Mouse (Mus musculus) gastrocnemius, postnatal 10 days (tissue): Measurements from ENCODE around the gene Nelfa. TPM values are rescaled to one million over a fixed set of nuclear protein-coding genes. Genes with fewer than 3 reads are reported as not detected.
A peak's percentile ranks its signal among the peaks of the same experiment; 100 is the strongest.
"Not testable (repeated sequence)": the region's sequence is repeated elsewhere in the genome, so short reads cannot be mapped to it uniquely, and the experiment has no call there.

Experiments
- DNase-seq: peaks from one replicate; pipeline ENCODE4 v3.0.0; 2021; ENCODE audit warnings: mixed read lengths
- long read RNA-seq, 2 experiments: library from polyadenylated mRNA; stranded (forward); transcript quantifications; one replicate each; pipeline ENCODE4 v2.0.0; 2021
- total RNA-seq, 2 experiments: library from RNA; stranded (reverse); gene quantifications; 2 replicates each; pipeline ENCODE4 v1.2.3; 2021

Nelfa gene
- 10 to 100 TPM; 10.5 to 14.5 TPM for total RNA-seq
- long read RNA-seq, experiment 1, transcript Nelfa-201 (11 exons, 2,580 nt) = major isoform, 37 of 43 reads
- long read RNA-seq, experiment 1, partial matches to known transcripts = 3 of 43 reads
- long read RNA-seq, experiment 1, other reads (novel, unspliced or antisense) = 3 of 43 reads
- long read RNA-seq, experiment 2, transcript Nelfa-201 (11 exons, 2,580 nt) = major isoform, 22 of 27 reads
- long read RNA-seq, experiment 2, partial matches to known transcripts = 3 of 27 reads
- long read RNA-seq, experiment 2, other reads (novel, unspliced or antisense) = 2 of 27 reads

DNA sequence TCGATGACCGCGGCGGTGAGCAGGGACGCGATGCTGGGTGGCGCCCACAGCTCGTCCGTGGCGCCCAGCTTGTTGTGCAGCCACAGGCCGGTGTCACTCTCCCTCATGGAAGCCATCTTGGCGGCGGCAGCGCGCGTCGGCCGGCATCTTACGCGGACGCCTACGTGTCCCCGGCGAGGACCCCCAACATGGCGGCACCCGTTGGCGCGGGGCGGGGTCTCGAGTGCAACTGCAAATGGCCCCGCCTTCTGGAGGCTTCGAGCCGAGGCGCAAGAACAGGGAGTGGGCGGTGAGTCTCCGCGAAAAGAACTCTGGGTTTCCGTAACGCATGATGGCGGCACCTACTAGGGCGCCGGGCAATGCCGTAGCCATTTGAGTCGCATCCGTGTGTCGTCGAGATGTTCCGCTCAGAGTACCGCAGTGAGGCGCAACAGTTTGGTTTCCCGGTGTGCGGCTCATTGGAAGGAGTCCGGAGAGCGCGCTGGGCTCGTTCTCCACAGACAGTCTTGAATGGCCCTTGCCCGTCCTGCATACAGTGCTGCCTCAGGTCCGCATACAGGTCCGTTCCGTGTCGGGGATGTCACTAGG is at the start of gene Nelfa:
TSS of gene Nelfa (minus strand) at position 294 of the 588 bp plus-strand sequence.
- peak; percentile 97 for DNase-seq

DNA sequence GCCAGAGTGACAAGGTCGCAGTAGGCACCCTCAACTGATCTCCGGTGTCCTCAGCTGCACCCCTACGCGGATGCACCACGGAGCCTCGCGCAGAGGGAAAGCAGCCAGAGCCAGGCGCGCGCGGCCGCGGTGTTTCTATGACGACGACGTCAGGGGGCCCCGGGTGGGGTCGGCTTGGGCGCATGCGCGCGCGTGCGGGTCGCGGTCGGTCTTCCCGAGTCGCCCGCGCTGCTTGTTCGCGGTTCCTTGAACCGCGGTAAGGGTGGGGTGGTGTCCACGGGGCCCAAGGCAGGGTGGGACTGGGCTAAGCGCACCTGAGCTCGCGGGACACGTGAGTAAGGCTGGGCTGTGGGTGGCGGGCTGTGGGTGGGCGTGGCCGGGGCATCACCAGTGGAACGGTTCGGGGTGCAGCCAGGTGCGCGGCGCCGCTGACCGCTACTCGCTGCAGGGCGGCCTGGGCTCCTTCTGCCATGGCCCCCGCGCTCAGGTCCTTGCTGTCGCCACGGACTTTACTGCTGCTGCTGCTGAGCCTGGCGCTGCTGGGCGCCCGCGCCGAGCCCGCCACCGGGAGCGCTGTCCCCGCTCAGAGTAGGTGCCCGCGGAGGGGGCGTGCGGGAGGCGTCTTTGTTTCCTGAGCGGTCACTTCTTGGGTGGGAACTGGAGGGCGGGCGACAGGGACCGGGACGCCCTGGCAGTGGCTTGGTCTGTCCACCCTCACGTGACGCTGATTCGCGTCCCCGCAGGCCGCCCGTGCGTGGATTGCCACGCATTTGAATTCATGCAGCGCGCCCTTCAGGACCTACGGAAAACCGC is 47.3 kb upstream of the Nelfa start, which contains the start of gene Gm1673:
TSS of gene Gm1673 (plus strand) at position 125 of the 813 bp plus-strand sequence.
- DNase-seq = peak; percentile 79

DNA sequence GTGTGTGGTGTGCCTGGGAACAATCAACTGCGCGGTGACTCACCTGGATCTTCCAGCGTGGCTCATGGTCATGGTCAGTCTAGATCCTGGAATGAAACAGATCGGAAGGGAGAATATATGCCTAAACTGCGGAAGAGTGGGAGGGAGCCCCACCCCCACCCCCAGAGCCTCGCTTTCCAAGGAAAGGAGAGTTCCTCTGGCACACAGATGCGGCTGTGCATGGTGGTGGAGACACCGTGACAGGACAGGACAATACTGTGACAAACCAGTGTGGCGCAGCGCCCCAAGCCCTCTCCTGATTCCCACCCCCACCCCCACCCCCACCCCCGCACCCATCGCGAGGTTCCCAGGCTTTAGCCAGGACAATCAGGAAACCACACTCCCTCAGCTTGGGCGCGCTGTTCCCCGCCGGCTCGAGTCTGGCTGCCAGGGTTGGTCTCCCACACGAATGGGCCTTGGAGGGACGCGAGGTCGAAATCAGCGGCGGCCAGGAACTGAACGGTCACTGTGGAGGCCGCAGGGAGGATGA is 46.6 kb upstream of the Nelfa start:
- DNase-seq = peak; percentile 29

DNA sequence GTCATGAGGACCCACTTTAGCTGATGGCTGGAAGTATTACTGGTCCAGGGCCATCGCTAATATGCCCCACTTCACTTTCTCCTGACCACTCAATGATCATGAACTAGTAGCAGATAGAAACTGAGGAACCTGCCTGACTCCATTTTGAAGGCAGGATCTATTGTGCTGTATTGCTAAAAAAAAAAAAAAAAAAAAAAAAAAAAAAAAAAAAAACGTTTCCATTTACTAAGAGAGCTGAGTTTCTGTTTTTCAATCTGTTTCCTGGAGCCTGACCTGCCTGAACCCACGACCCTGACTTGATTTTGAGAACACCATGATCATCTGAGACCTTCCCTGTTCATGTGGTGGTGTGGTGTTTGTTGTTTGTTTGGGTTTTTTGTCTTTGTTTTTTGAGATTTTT is 40.1 kb upstream of the Nelfa start:
- DNase-seq = no peak

DNA sequence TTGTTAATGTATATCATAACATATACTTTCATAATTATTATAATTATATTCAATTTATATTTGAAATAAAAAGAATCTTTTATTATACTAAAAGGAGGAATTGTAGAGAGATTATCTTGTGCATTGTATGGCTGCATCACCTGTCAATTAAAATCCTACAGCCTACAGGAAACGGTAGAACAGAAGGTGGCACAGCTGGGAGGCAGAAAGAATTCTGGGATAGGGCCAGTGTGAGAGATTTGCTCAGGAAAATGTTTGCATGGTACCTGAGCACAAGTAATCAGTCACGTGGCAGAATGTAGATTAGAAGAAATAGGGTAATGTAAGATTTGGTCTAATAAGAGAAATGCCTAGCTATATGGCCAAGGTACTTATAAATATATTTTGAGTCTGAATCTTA is 38.5 kb upstream of the Nelfa start:
- no peak for DNase-seq

DNA sequence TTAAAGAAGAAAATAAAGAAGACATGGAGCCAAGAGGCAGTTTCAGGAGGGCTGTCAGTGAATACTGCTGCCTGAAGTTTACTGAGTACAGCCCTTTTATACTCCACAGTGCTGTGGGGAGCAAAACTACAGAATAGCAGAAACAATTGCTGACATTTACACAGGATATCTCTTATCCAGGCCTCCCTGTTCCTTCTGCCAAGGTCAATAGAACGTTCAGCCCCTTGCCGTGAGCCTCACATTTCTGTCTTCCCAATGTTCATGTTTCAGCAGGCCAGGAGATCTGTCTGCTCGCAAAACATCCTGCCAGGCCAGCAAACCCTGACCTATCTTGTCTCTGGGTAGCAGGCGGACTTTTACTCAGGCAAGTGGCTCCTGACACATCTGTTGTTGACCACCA is 23.2 kb upstream of the Nelfa start:
- DNase-seq = no peak

DNA sequence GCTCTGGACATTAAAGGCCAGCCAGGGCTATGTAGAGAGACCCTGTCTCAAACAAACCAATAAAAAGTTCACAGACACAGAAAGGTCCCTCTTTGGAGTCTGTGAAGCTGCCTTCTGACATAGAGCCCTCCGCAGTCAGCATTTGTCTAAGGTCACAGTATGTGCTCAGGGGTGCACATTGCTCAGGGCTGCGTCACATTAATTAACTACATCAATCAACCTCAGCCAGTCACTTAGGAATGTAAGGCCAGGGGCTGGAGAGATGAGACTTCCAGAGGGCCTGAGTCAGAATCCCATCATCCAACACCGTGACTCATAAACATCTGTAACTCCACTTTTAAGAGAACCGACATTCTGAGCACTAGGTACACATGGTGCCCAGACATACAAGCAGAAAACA is 19.7 kb upstream of the Nelfa start:
- no peak for DNase-seq

DNA sequence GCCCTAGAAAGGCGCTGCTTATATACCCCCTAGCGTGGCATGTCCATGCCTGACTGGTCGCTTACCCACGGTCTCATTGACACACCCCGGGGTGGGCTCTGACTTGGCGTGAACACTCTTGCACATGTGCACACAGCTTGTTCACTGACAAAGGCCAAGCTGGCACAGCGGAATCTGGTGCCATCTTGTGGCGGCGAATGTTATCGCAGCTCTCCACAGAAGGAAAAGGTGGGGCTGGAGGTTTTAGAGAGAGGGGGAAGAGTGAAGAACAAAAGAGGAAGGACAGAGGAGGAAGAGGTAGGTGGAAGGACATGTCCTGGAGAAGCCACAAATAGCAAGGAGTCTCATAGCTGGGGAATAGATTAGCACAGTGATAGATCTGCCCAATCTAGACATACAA is 18.1 kb upstream of the Nelfa start:
- DNase-seq = peak; percentile 74

DNA sequence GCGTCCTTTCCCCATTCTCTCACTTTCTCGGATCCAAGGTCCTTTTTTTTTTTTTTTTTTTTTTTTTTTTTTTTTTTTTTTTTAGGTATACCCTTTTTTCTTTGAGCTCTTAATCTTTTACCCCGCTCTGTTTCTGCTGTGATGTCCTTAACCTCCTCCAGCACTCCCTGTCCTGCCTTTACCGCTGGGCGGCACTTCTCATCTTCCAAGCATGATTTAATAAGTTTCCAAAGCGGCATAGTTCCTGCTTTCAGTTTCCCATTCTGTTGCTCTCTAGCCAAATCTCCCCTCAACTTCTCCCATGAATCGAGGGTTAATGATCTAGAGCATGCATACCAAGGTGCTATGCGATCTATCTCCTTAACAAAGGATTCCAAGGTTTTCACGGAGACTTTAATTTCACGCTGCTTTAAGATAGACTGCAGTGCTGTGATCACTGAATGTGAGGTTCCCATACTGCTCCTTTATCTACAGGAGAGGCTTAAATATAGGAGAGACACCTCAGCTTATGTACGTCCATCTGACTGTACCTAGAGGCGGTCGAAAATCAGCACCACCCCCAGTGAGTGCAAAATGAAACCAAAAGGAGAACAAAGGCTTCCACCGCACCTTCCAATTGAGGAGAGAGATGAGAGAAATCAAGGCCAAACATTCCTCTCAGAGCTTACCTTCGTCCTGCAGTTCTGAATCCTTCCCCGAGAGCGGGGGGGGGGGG is 17.4 kb upstream of the Nelfa start:
- DNase-seq = no peak

DNA sequence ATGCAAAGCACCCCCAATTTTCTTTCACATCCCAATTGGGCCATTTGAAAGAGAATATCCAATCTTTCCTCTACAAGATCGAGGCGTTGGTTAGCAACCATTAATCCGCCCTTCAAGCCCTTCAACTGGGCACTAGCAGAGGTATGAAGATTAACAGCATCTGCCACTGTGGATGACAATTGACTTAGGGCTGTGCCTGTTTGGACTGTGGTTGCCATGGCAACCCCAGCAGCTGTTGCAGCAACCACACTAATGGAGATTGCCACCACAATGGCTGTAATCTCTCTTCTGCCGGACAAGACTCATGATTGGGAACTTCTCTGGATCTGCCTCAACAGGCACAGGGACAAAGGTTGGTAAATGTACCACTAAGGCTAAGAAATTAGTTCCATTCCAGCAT is 12.1 kb upstream of the Nelfa start:
- DNase-seq = no peak

DNA sequence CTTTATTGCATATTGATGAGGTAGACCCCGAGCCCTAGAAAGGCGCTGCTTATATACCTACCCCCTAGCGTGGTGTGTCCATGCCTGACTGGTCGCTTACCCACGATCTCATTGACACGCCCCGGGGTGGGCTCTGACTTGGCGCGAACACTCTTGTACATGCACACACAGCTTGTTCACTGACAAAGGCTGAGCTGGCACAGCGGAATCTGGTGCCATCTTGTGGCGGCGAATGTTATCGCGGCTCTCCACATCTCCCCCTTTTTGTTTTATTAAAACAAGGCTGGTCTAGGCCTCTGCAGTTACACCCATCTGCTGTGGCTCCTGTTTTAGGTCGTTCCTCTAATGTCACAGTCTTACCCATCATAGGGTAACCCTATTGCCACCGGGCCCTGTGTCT is 10.8 kb upstream of the Nelfa start:
- not testable (repeated sequence) for DNase-seq

DNA sequence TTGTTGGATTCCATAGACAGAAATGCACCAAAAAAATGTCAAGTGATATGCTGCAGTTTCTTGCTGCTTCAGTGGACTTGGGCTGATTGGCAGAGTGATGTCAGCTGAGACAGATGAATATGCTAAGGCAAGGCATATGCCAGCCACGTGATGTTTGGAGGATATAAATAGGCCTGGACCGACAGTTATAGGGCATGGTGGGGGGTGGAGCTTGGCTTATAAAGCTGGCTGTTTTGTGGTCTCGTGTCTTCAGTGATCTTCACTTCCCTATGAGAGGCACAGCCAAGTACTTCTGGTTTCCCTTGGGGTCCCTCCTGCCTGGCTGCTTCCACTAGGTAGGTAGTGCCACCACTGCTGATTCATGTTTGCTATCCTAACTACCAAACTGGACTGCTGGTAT is 2.2 kb upstream of the Nelfa start:
- no peak for DNase-seq

DNA sequence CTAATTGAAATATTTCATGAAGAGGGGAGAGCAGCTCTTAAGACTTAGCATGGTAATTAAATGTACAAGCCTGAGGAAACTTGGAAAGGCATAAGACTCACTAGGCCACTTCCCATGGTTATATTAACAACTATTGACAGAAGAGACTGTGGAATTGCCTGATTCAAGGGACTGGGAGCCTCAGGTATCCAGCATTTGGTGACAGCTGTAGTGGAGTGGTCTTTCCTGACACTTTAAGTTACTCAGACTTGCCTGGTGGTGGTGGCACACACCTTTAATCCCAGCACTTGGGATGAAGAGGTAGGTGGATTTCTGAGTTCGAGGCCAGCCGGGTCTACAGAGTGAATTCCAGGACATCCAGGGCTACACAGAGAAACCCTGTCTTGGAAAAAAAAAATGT is 1.0 kb upstream of the Nelfa start:
- DNase-seq = no peak

DNA sequence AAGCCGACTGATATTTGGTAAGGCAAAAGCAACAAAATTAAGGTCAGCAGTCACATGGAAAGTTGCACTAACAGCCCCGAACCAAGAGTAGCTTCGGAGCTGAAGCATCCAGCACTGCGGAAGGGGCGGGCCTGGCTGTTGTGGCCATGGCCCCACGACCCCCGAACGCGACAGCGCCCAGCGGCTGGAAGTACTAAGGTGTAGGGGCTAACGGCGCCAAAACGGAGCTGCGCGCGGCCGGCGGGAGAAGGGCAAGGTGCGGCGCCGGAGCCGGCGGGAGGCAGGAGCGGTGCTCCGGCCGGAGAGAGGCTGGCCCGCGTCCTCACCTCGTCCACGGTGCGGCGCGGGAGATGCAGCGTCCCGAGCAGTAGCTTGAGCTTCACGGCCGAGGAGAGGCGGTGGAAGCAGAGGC is 507 bp downstream of the Nelfa start:
- DNase-seq = no peak

DNA sequence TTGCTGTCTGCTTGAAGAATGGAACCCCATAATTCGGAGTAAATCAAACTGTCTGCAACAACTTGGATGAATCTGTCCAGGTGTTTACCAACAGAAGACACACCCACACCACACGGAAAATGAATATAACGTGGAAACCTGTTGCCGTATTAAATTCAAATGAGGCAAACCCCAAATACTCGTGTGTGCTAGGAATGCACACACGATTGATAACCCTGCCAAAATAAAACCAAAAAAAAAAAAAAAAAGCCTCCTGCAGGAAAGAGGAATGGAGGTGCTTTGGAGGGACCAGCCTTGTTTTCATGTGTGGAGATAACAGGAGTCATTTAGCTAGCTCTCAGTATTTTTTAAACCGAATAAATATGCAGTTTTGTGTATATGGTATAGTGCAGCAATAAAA is 1.3 kb downstream of the Nelfa start:
- DNase-seq = no peak

DNA sequence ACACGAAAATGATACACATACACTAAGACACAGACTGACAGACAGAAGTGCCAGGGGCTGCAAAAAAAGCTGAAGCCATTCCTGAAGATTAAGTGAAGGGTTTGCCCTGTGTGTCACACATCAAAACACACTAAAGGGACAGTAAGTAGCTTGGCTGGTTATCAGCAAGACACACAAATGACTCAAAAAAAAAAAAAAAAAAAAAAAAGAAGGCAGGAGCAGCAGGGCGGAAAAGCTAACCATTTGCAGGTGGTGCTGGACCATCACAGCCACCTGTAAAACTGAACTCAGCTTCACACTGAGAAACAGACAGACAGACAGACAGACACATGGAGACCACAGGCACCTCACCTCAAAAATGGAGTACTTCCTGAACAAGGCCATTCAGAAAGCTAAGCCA is 2.1 kb downstream of the Nelfa start:
- DNase-seq = no peak

DNA sequence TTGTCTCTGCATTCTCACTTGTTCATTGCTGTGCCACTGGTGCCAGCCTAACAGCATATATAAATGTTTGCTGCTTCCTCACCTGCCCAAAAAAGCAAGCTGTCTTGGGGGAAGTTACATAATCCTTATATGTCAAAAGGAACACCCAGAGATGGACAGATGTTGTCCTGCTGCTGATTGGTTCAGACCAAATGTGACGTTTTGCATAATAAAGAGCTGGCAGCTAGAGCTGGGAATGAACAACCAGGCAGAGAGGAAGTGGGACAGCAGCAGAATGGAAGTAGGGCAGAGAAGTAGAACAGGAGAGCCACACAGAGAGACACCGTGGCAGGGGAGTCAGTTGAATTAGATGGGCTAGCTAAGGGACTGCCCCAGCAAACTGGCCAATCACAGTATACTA is 3.8 kb downstream of the Nelfa start:
- DNase-seq = no peak

DNA sequence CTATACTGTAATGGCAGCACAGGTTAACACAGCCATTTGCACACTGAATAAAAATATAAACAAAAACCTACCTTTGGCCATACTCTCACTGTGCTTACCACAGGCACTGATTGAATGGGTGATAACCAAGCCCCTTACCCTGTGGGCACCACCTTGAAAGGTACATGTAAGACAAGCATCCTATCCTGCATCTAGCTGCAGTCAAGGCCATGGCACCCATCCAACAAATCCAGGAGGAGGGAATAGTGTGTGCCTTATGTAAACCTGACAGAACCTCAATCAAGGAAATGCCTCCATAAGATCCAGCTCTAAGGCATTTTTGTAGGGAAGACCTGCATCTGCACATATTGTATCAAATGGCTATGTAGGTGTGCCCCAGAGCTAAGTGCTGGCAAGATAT is 10.0 kb downstream of the Nelfa start:
- DNase-seq = no peak

DNA sequence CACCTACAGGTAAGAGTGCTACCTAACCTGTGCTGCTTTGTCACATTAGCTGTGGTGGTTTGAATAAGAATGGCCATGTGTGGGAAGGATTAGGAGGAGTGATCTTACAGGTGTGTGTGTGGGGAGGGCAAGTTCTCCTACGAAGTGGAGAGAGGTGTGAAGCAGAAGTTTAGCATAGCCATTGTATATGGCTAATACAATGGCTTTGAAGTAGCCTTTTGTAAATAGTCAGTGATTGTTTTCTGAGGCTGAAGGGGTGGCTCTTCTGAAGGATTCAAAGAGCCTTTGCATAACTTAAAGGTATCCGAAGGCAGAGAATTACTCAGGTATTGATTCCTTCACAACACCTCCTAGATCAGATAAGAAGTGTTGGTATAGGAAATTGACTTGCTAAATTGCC is 13.6 kb downstream of the Nelfa start:
- DNase-seq = no peak

DNA sequence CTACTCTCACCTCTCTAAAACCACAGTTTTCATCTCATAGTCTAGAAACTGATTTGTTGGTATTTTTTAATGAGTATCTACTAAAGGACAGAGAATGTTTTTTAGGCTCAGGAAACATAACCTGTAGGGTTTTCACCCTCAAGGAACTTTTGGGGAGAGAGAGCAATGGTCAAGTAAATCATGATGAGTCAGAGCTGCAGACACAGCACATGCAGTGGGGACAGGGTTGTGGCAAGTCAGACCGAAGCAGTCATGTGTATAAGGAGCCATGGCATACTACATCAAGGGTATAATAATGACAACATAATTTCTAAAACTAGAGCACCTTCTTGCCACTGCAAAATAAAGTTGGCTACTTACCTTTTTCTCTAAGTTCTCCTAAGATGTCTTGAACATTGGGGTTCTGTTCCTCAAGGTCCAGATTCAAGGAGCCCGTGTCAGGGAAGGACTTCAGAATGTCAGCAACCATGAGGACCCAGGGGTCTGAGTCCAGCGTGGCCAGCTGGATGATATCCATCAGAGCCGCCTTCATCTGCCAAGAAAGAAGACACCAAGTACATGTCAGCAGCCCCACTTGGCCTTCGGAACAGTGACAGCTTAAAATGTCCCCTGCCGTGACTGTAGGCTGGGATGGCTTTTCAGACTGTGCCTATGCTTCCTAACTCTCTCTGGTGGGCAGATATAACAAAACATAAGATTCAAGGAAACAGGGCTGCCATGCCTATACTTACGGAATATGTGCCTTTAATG is 14.6 kb downstream of the Nelfa start:
- no peak for DNase-seq

DNA sequence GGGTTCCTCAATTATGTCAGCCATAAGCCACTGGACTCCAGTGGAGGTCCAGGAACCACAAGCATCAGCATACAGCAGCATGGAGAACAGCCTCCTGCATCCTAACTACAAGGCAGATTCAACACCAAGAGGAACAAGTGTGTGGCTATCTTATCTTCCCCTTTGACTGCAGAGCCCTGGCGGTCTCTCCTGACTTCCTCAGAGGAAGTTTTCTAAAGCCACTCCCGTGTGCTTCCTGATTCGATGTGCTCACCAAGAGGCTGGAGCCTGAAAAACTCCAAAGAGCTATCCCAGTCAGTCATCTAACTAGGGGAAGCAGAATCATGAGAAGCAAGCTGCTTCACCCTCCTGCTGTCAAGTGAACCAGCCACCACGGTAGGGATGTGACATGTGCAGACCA is 15.3 kb downstream of the Nelfa start:
- DNase-seq = no peak

DNA sequence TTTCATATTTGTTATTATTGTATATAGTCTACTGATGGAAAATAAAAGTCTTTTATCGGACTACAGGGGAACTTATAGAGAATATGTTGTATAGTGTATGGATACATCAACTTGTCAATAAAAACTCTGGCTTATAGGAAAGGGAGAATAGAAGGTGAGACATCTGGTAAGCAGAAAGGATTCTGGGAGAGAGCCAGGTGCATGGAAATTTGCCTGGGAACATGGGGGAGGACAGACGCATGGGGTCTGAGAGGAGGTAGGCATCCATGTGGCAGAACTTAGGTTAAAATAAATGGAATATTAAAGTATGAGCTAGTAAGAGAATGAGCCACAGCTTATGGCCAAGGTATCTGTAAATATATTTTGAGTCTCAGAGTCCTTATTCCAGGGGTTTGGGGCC is 16.2 kb downstream of the Nelfa start:
- DNase-seq = no peak
